16 mouse cellular contexts compared by ENCODE assay signal in the genomic region with DNA sequence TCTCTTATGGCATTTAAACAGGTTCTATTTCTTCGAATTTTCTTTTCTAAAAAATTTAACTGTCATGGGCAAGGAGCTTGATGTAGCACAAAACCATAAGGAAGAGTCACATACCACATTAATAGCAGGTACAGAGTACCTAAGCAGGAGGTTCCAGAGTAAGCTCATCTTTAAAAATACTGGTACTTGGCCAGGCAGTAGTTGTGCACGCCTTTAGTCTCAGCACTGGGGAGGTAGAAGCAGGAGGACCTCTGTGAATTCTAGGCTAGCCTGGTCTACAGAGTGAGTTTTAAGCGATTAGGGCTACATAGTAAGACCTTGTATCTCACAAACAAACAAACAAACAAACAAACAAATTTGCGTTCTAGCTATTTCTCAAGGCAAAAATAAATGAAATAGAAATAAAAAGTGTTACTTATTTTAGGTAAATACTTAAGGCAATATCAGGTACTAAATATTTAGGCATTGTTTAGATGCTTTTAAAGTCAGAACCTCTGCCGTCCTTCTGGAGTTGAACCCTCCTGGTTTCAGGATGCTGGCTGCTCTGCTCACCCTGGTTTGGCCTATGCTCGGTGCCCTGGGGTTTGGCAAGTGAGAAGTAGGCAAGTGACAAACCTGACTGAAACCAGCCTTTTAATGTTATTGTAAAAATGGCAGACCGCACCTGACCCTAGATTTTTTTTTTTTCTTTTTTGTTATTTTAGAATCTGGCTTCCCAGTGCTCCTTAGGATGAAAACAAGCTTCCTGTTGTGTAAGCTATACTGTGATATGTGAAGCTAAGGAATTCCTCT.
DNase-seq lines count a peak whose midpoint lies in the region; ATAC-seq and TF ChIP-seq lines count a peak whose summit lies in the region.
"Had no signal": no experiment of that assay in that cellular context is flagged by ENCODE, and none has a peak within 500 bp of the region (broad histone marks: within the 10 kb centered on the region; RNA-seq: fewer than 3 reads in every experiment).

No protein-coding gene starts in this region.

- peak; percentile 64 for DNase-seq in heart, adult 11 months
- no peak for DNase-seq in heart, postnatal 10 days
- no peak for DNase-seq in limb, embryonic 10.5 days (ENCODE audit: low spot score)
- peak; percentile 41 for DNase-seq in A20 (ENCODE audit: low read depth, low spot score)
- DNase-seq: cerebellum, adult 11-12 months; cerebellum, postnatal 25 days had no signal

- H3K36me3 ChIP-seq in limb, embryonic 13.5 days = no peaks in the 10 kb centered on the region
- H3K36me3 ChIP-seq in limb, embryonic 10.5 days = no peaks in the 10 kb centered on the region
- H3K36me3 ChIP-seq in kidney, embryonic 14.5 days (ENCODE audit: control insufficient read depth, insufficient read depth, low read length) = no peaks in the 10 kb centered on the region
- H3K36me3 ChIP-seq: embryonic facial prominence, embryonic 12.5 days; forebrain, embryonic 12.5 days; heart, embryonic 10.5 days; hindbrain, embryonic 10.5 days had no signal

- no peaks in the 10 kb centered on the region for H3K27me3 ChIP-seq in limb, embryonic 13.5 days
- H3K27me3 ChIP-seq in limb, embryonic 10.5 days (ENCODE audit: low read depth, poor library complexity, severe bottlenecking) = no peaks in the 10 kb centered on the region
- H3K27me3 ChIP-seq in kidney, embryonic 14.5 days (ENCODE audit: control insufficient read depth, insufficient read depth, low read length) = no peaks in the 10 kb centered on the region
- H3K27me3 ChIP-seq: embryonic facial prominence, embryonic 12.5 days; forebrain, embryonic 12.5 days had no signal

- no peak for TF ChIP-seq CTCF in embryonic fibroblast, embryonic 13.5 days (IDR thresholded peaks at IDR 0.05; ENCODE audit: borderline replicate concordance, insufficient read depth, low read length)

- H3K27ac ChIP-seq in limb, embryonic 13.5 days = peak overlapping the region; percentile 49; the same call in 1 of the 2 replicates
- H3K27ac ChIP-seq in limb, embryonic 10.5 days = no peak overlapping the region
- 0 out of 2 replicates have a peak overlapping the region, but pooled peaks have one; percentile 44 for H3K27ac ChIP-seq in embryonic fibroblast, embryonic 13.5 days (ENCODE audit: insufficient read depth, low read length)
- H3K27ac ChIP-seq in kidney, embryonic 14.5 days (ENCODE audit: low read depth, low read length) = no peak overlapping the region
- H3K27ac ChIP-seq: embryonic facial prominence, embryonic 12.5 days; forebrain, embryonic 12.5 days; heart, embryonic 10.5 days; hindbrain, embryonic 10.5 days; hindbrain, embryonic 14.5 days had no signal

- intact Hi-C loops in heart, postnatal 10 days (cut with DNase I) = no loop called here

- no peak overlapping the region for H3K9ac ChIP-seq in limb, embryonic 13.5 days
- H3K9ac ChIP-seq in kidney, embryonic 14.5 days (ENCODE audit: low read depth, low read length) = no peak overlapping the region
- H3K9ac ChIP-seq: embryonic facial prominence, embryonic 12.5 days; forebrain, embryonic 12.5 days; hindbrain, embryonic 14.5 days had no signal

- TF ChIP-seq POLR2A in embryonic fibroblast, embryonic 13.5 days (IDR thresholded peaks at IDR 0.05; ENCODE audit: low read depth, low read length) = no peak

- peaks cover 31% of the 10 kb centered on the region for H3K4me1 ChIP-seq in limb, embryonic 13.5 days
- H3K4me1 ChIP-seq in limb, embryonic 10.5 days = peaks cover 13% of the 10 kb centered on the region
- H3K4me1 ChIP-seq in embryonic fibroblast, embryonic 13.5 days (ENCODE audit: control insufficient read depth, insufficient read depth, low read length) = peaks cover 37% of the 10 kb centered on the region
- no peaks in the 10 kb centered on the region; the same call in 1 of the 2 replicates for H3K4me1 ChIP-seq in kidney, embryonic 14.5 days (ENCODE audit: control insufficient read depth, insufficient read depth, low read length)
- H3K4me1 ChIP-seq: forebrain, embryonic 12.5 days had no signal

- 87% methylated on average over 7 of the region's 7 CpGs for WGBS in limb, embryonic 13.5 days
- WGBS in limb, embryonic 10.5 days = 92% methylated on average over 7 of the region's 7 CpGs
- WGBS in kidney, embryonic 14.5 days = 86% methylated on average over 7 of the region's 7 CpGs

- no peak for ATAC-seq in limb, embryonic 13.5 days (ENCODE audit: low FRiP score, low read depth)
- ATAC-seq in CD4-positive, CD25-positive, alpha-beta regulatory T cell, adult 4 months = no peak
- no peak for ATAC-seq in kidney, embryonic 14.5 days (ENCODE audit: low FRiP score, low TSS enrichment)
- ATAC-seq: forebrain, embryonic 16.5 days had no signal

- no peaks in the 10 kb centered on the region for H3K9me3 ChIP-seq in limb, embryonic 13.5 days
- H3K9me3 ChIP-seq in limb, embryonic 10.5 days (replicated peaks) = no peaks in the 10 kb centered on the region
- H3K9me3 ChIP-seq in kidney, embryonic 14.5 days (ENCODE audit: control insufficient read depth, low read length) = no peaks in the 10 kb centered on the region
- H3K9me3 ChIP-seq: embryonic facial prominence, embryonic 12.5 days; forebrain, embryonic 12.5 days; heart, embryonic 10.5 days; hindbrain, embryonic 10.5 days had no signal

- no peak overlapping the region for H3K4me3 ChIP-seq in limb, embryonic 13.5 days
- no peak overlapping the region for H3K4me3 ChIP-seq in limb, embryonic 10.5 days
- H3K4me3 ChIP-seq in embryonic fibroblast, embryonic 13.5 days (ENCODE audit: insufficient read depth, low read length) = no peak overlapping the region
- no peak overlapping the region for H3K4me3 ChIP-seq in kidney, embryonic 14.5 days (ENCODE audit: low read length)
- H3K4me3 ChIP-seq: embryonic facial prominence, embryonic 12.5 days; forebrain, embryonic 12.5 days; heart, embryonic 10.5 days; hindbrain, embryonic 10.5 days had no signal

- H3K4me2 ChIP-seq in limb, embryonic 13.5 days (replicated peaks) = no peak overlapping the region
- no peak overlapping the region for H3K4me2 ChIP-seq in kidney, embryonic 14.5 days (replicated peaks; ENCODE audit: low read depth, low read length)
- H3K4me2 ChIP-seq: embryonic facial prominence, embryonic 12.5 days; forebrain, embryonic 12.5 days; hindbrain, embryonic 14.5 days had no signal

Comparison
In these comparisons a context has a peak if more than half of its experiments do, and no peak if none do; other contexts are left out.
1. DNase-seq: peak in heart, adult 11 months (single experiment) and A20 (single experiment); none in heart, postnatal 10 days (0 of 2) and limb, embryonic 10.5 days (single experiment).
2. H3K27ac ChIP-seq: peak in limb, embryonic 13.5 days (single experiment) and embryonic fibroblast, embryonic 13.5 days (single experiment); none in limb, embryonic 10.5 days (single experiment) and kidney, embryonic 14.5 days (single experiment).